Mouse (Mus musculus) embryonic fibroblast, embryonic 13.5 days (primary cell): ENCODE data around the gene Zranb2. TPM values are rescaled to one million over a fixed set of nuclear protein-coding genes. Genes with fewer than 3 reads are reported as not detected.

Experiments used
- H3K27ac ChIP-seq: 2 replicates; pipeline ENCODE4 v1.5.1; 2012; ENCODE audit warnings: low read length, control low read depth, inconsistent platforms; ENCODE audit not compliant: insufficient read depth
- H3K4me1 ChIP-seq: 2 replicates; pipeline ENCODE4 v1.6.1; 2011; ENCODE audit warnings: low read length; ENCODE audit not compliant: control insufficient read depth, insufficient read depth
- H3K4me3 ChIP-seq: 2 replicates; pipeline ENCODE4 v1.5.1; 2011; ENCODE audit warnings: mild to moderate bottlenecking, control low read depth, low read length; ENCODE audit not compliant: insufficient read depth
- CTCF ChIP-seq: IDR thresholded peaks from 2 replicates; pipeline ENCODE4 v1.5.1; 2011; ENCODE audit warnings: mild to moderate bottlenecking, control low read depth, low read length, moderate library complexity, borderline replicate concordance; ENCODE audit not compliant: insufficient read depth
- POLR2A ChIP-seq: IDR thresholded peaks from 2 replicates; pipeline ENCODE4 v1.6.1; 2011; ENCODE audit warnings: low read depth, mild to moderate bottlenecking, control low read depth, low read length, moderate library complexity
- polyA plus RNA-seq: library from polyadenylated mRNA; stranded (reverse); fragments of >200 nt; gene quantifications from 2 replicates; pipeline ENCODE4 v1.2.4, GENCODE M21; 2011; ENCODE audit warnings: low read depth; ENCODE audit not compliant: missing spikeins, insufficient read length

Zranb2 gene
- polyA plus RNA-seq, 1 experiment: 146 TPM

- TF ChIP-seq CTCF (no peak), POLR2A (no peak)
- H3K27ac ChIP-seq: no peak overlapping the region
- H3K4me1 ChIP-seq: no peaks in the 10 kb centered on the region
- H3K4me3 ChIP-seq: no peak overlapping the region
These were observed 15.4 kb downstream of the Zranb2 start for GRCm38 (mm10) chr3:157549323-157549722.

DNA sequence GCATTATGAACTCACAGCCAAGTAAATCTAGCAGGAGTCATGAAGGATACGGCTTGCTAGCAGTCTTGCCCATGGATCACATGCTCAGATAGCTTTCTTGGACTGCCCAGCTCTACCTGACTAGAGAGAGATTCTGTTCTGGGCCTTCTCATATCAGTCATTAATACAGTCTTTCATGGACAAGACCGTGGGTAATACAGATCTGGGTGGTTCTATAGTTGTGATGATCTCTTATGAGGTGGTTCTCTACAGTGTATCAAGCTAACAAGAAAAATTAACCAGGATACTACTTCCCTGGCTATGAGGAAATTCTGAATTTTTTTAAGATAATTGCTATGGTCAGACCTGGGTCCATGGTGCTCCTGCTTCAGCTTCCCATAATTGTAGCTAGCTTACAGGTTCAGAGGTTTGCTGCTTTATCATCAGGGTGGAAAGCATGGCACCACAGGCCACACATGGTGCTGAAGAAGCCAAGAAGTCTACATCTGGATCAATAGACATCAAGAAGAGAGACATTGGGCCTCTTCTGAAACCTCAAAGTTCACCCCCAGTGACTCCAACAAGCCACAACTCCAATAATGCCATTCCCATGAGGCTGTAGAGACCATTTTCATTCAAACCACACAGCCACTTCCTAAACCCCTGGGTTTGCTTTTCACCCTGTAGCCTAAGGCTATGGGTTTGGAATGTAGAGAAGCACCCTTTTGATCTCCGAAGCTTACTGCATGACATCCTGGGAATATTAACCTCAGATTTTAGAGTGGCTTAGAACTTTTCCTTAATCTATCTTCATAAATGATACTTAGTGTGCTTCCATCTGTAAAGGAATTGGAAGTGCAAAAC is 16.0 kb downstream of the Zranb2 start:
- Histone ChIP-seq H3K4me3 (no peak overlapping the region), H3K27ac (no peak overlapping the region), H3K4me1 (no peaks in the 10 kb centered on the region)
- TF ChIP-seq CTCF (no peak), POLR2A (no peak)

DNA sequence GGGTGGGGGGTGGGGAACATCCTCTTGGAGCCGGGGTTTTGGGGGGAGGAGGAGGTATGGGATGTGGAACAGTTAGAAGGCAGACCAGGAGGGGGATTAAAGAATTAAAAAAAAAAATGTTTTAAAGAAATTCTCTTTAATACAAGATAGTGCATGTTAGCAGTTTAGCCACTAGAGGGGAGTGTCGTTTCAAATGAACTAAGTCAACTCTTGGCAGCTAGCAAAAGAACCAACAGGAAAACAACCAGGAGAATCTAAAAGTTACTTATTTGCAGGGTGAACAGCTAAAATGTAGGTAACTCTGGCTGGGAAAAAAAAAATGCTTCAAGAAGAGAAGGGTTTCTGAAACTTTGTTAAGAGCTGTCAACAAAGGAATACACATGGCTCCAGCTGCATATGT is 31.2 kb downstream of the Zranb2 start:
- Histone ChIP-seq H3K4me3 (no peak overlapping the region), H3K4me1 (no peaks in the 10 kb centered on the region), H3K27ac (no peak overlapping the region)
- TF ChIP-seq POLR2A: no peak

GRCm38 (mm10) chr3:157566725-157567565 is 33.0 kb downstream of the Zranb2 start, which contains the start of gene Ptger3:
Gene Ptger3 (plus strand): TSS chr3:157566892.
- Histone ChIP-seq H3K27ac (no peak within 1 kb of the TSS), H3K4me3 (peak within 1 kb of the TSS; percentile 34), H3K4me1 (no peaks in the 10 kb centered on the region)
- TF ChIP-seq POLR2A: no peak
- TF ChIP-seq CTCF: no peak

- no peak for TF ChIP-seq CTCF
- no peak for TF ChIP-seq POLR2A
- Histone ChIP-seq H3K27ac (no peak overlapping the region), H3K4me3 (peak overlapping the region; percentile 34; the same call in 1 of the 2 replicates), H3K4me1 (no peaks in the 10 kb centered on the region)
These were observed 33.7 kb downstream of the Zranb2 start for GRCm38 (mm10) chr3:157567566-157568132.

DNA sequence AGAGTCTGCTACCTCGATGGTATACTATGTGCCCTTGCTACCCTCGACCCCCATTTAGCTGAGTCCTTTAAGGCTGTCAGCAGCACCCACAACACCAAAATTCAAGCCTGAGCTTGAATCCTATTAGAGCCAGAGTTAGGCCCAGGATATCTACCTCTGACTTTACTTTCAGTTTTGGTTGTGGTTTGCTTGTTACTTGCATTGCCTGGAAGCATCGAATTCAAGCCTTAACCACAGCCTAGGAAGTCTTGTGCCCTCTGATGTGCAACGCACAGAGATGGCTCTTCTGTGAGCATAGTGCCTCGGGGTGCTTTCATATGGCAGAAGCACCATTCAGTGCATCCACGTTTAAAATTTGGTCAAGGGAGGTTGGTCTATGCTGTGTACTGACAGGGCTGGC is 38.1 kb downstream of the Zranb2 start:
- Histone ChIP-seq H3K4me1 (no peaks in the 10 kb centered on the region), H3K4me3 (no peak overlapping the region), H3K27ac (no peak overlapping the region)
- TF ChIP-seq POLR2A: no peak

GRCm38 (mm10) chr3:157575441-157576342 is 41.7 kb downstream of the Zranb2 start:
- H3K4me1 ChIP-seq: no peaks in the 10 kb centered on the region
- H3K27ac ChIP-seq: no peak overlapping the region
- TF ChIP-seq POLR2A: no peak
- no peak for TF ChIP-seq CTCF
- no peak overlapping the region for H3K4me3 ChIP-seq

DNA sequence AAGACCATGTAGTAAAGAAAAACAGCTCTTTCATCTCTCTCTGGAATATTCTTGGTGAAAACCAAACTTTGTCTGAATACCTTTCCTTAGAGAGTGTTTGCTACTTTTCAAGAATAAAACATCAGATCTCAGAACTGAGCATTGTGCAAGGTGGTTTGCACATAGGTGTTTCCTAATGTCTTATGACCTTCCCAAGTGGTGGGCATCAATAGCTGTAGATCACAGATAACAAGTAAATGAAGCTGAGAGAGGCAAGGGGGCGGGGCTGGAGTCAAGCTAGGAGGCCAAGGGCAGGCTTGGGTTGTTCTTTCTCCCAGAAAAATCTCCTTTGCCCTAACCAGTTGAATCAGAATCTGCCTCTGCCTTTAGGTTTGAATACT is 42.4 kb downstream of the Zranb2 start:
- Histone ChIP-seq H3K4me3 (no peak overlapping the region), H3K27ac (no peak overlapping the region), H3K4me1 (no peaks in the 10 kb centered on the region)
- TF ChIP-seq CTCF (no peak), POLR2A (no peak)

DNA sequence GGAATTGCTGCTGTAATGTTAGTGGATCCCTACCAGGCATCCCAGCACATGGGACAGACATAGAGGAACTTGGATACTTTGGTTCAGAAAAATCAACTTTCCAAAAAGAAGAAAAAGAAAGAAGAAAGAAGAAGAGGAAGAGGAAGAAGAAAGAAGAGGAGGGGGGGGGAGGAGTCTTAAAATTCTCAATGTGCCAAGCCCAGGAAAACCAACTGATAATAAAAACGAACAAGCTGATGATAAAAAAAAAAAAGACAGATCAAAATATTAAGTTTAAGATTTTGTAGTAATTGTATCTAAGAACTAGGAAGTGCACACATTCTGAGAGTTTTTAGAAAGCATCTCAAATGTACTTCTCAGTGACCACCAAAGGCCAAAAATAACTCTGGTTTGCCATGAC is 42.9 kb downstream of the Zranb2 start:
- Histone ChIP-seq H3K27ac (no peak overlapping the region), H3K4me3 (no peak overlapping the region), H3K4me1 (no peaks in the 10 kb centered on the region)
- TF ChIP-seq CTCF (no peak), POLR2A (no peak)
